Mouse (Mus musculus): ENCODE data around the gene Gm5458. TPM values are rescaled to one million over a fixed set of nuclear protein-coding genes. Genes with fewer than 3 reads are reported as not detected.
"Not testable (repeated sequence)": the region's sequence is repeated elsewhere in the genome, so short reads cannot be mapped to it uniquely, and the experiment has no call there.

Gene Gm5458
- not detected for total RNA-seq (2021)

- DNase-seq; intact Hi-C loops (cut with DNase I): not testable (repeated sequence)
These were observed at the start of gene Gm5458 for GRCm38 (mm10) chr14:19602481-19602880. Gene Gm5458, minus strand, starts transcription at chr14:19602581.

DNA sequence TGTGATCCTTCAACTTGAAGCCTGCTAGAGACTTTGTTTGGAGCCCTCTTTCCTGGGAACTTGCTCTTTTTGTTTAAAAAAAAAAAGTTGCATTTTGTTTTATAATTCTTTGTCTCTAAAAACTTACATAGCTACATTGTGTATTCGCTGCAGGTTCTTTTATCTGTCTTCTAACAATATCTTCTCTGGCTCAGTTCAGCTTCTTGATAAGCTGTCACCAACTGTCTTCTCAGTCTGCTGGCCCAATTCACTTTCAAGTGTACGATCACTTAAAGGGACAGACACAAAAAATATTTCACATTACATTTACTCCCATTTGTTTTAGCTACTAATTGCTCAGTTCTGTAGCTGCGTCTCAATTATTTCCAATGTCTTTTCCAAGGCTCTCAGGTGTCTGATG is 43.9 kb upstream of the Gm5458 start:
- no peak for DNase-seq
- intact Hi-C loops (cut with DNase I) = no loop called here

GRCm38 (mm10) chr14:19584804-19585667 is 17.3 kb downstream of the Gm5458 start, which contains the start of gene Gm2237:
Gene Gm2237, minus strand, starts transcription at chr14:19585135.
- intact Hi-C loops (cut with DNase I) = not testable (repeated sequence)

GRCm38 (mm10) chr14:19549863-19550262 is 52.5 kb downstream of the Gm5458 start, which contains the start of gene Gm2244:
Gene Gm2244, minus strand, starts transcription at chr14:19549963.
- intact Hi-C loops (cut with DNase I); DNase-seq: not testable (repeated sequence)

More at GRCm38 (mm10) chr14:19584804-19585667, 17.3 kb downstream of the Gm5458 start, which contains the start of gene Gm2237:
- DNase-seq = peak; percentile 29

Other genes with a start within 250 kb of the Gm5458 start
- under 1 TPM in 1 of 2 experiments, not detected in 1; 0.85 TPM for gene Gm21738, start 183.7 kb downstream of the Gm5458 start, total RNA-seq (2021)
- gene Gm2244, start 52.6 kb downstream of the Gm5458 start, total RNA-seq (2021) = not detected
- gene Gm2237, start 17.4 kb downstream of the Gm5458 start, total RNA-seq (2021) = 10 to 100 TPM; 22.1 to 28.2 TPM
- 10 to 100 TPM; 22.7 to 24.8 TPM for gene Nid2, start 148.7 kb upstream of the Gm5458 start, total RNA-seq (2021)
- gene Rtraf, start 221.2 kb upstream of the Gm5458 start, total RNA-seq (2021) = 10 to 100 TPM; 67.1 to 73.1 TPM

Measured in left cerebral cortex, postnatal 4 days (tissue).